Mouse (Mus musculus) ovary, postnatal 10 days (tissue): ENCODE results near the gene Cpxm1.

ENCODE experiments used
- DNase-seq: peaks from one replicate; pipeline ENCODE4 v3.0.0; 2022; ENCODE audit warnings: low spot score

The Cpxm1 gene

DNA sequence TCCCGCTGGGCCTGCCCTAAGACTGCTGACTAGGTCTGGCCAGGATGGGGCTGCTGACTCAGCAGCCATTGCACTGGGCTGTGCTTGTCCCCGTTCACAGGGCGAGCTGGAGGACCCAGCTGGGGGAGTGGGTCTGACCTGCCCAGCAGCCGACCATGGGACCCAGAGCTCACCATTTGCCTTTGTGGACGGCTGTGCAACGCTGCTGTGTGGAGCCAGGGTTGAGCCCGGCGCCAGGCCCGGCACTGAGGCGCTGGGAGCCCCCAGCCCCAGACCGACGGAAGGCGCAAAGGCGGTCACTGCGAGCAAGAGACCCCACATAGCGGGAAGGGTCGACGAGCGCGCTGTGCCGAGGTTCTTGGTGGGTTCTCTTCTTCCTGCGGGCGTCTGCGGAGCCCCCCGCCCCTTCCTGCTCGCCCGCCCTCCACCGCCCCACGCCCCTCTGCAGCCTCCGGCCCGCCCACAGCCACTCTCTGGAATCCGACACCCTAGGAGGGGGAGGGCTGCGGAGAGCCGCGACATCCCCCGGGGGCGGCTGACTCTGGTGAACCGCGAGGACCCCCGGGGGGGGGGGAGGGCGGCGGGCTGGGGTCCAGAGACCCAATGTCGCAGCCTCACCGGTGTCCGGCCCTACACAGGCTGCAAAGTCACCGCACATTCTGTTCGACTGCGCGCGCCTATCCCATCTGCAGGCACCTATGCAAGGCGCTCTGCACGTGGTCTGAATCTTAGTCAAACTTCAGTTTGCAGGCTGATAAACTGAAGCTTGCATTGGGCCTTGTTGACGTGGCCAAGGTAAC is at the start of gene Cpxm1:
Gene Cpxm1 (minus strand): TSS at position 389 of the 800 bp plus-strand sequence.
- DNase-seq: peak; percentile 27

GRCm38 (mm10) chr2:130442162-130442561 is 44.8 kb upstream of the Cpxm1 start:
- DNase-seq: no peak

DNA sequence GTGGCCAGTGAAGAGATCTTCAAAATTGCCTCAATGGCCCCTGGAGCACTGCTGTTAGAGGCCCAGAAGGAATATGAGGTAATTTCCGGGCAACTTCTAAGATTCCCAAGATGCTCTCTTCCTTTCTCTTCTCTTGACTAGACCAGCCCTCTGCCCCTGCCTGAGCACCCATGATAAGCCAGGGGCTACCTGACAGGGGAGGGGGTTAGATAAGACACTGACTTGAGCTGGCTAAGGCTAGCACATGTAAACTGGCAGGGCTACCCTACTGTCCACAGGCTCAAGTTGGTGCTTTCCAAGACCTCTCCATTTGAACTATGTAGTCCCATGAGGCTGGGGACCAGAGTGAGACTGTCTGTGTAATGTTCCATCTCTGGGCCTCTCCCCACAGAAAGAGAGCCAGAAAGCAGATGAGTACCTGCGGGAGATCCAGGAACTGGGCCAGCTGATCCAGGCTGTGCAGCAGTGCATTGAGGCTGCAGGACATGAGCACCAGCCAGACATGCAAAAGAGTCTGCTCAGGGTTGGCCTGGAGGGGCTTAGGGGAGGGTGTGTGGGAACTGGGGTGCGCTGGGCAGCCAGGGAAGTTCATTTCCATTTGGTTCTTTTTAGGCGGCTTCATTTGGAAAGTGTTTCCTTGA is 42.6 kb upstream of the Cpxm1 start:
- DNase-seq: no peak

DNA sequence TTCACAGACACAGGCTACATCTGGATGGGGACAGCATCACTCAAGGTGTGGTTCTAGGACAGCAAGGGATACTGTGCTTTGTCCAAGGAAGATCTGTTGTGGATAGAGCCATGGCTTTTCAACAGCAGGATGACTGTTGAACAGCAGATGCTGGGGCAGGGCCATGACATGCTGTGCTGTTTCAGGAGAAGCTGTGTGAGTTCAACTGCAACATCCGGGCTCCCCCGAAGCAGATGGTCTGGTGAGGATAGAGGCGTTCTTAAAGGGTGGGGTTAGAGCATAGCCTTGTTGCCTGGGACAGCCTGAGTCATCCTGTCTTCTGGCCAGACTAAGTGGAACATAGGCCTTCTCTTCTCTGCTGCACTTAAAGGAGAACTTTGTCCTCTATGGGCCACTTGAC is 41.5 kb upstream of the Cpxm1 start:
- no peak for DNase-seq

DNA sequence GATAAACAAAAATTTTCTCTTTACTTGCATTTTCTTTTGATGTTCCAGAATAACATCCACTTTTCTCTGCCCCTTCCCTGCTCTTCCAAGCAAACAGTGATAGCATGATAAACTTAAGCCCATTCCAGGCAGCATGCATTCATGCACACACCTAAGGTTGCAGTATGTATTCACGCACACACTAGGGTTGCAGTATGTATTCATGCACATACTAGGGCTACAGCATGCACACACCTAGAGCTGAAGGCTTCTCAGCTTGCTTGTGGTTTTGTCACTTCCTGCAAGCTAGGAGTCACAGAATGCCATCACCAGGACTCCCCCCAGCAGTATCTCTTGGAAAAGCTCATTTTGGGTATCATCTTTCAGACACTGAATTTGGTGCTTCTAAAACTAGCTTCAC is 39.4 kb upstream of the Cpxm1 start:
- no peak for DNase-seq

GRCm38 (mm10) chr2:130433152-130433551 is 35.8 kb upstream of the Cpxm1 start:
- DNase-seq: no peak

- no peak for DNase-seq
Observed at GRCm38 (mm10) chr2:130432157-130432556, 34.8 kb upstream of the Cpxm1 start.

DNA sequence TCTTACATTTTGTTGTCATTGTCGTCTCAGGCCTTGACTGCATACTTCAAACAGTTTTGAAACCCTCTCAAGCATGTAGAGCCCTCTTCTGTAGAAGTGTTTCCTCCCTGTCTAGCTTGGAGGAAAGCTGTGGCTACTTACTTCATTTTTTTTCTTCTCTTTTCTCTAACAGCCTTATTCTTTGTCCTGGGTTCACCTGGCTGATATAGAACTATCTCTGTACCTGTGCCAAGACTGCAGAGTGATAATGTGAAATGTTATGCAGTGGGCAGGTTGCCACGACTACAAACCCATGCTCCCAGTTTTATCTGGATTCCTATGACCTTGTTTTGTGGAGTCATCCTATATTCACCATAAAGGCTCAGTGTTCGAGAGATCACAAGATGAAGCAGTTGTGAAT is 33.1 kb upstream of the Cpxm1 start:
- DNase-seq: no peak

DNA sequence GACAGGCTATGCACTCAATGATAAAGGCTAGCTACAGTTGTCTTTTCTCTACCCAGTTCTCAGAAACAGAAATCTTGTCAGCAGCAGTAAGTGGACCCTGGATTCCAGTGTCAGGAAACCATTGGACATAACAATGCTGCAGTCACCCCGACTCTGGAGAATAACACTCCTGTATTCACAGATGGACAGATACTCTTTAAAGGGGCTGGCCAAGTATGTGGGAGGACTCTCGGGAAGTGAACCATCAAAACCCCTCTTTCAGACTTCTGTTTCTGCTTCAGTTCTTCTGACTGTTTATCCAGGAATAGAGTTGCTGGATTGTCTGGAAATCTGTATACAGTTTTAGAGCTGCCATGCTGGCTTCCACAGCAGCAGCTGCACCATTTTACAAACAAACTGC is 32.5 kb upstream of the Cpxm1 start:
- DNase-seq: no peak

GRCm38 (mm10) chr2:130425112-130425511 is 27.7 kb upstream of the Cpxm1 start:
- DNase-seq: no peak

- DNase-seq: peak; percentile 88
Observed at GRCm38 (mm10) chr2:130424126-130424853, 26.9 kb upstream of the Cpxm1 start, which contains the start of the genes Vps16 and Pced1a. Gene Vps16 (plus strand): TSS chr2:130424339. Gene Pced1a (minus strand): TSS chr2:130424701.

DNA sequence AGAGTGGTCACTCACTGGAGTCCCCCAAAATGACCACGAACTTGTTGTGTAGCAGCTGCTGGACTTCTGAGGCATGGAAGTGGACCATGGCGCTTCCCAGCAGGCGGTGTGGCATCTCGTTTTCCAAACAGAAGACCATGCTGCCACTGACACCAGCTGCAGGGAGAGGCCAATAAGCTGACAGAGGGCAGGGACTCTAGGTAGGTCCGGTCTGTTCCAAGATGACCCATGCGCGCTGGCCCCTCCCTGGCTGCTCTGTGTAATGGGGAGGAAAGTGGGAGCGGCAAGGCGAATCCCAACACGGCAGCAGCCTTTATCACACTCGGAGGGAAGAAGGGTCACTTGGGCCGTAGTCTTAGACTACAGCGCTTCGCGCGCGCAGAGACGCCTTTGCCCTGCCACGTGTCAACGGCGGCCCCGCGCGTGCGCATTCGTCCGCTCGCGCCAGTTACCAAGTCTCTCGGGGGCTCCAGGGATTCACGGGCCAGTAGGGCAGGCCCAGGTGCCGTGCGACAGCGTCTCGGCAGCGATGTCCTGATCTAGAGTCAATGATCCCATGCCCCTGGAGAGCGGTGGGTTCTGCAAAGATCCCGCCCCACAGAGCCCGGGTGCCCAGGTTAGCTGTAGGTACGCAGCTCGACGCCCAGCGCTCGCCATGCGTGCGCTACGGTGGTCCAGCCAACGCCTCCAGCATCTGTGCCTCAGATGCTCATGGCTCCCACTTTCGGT is 26.2 kb upstream of the Cpxm1 start:
- DNase-seq: peak; percentile 73

DNA sequence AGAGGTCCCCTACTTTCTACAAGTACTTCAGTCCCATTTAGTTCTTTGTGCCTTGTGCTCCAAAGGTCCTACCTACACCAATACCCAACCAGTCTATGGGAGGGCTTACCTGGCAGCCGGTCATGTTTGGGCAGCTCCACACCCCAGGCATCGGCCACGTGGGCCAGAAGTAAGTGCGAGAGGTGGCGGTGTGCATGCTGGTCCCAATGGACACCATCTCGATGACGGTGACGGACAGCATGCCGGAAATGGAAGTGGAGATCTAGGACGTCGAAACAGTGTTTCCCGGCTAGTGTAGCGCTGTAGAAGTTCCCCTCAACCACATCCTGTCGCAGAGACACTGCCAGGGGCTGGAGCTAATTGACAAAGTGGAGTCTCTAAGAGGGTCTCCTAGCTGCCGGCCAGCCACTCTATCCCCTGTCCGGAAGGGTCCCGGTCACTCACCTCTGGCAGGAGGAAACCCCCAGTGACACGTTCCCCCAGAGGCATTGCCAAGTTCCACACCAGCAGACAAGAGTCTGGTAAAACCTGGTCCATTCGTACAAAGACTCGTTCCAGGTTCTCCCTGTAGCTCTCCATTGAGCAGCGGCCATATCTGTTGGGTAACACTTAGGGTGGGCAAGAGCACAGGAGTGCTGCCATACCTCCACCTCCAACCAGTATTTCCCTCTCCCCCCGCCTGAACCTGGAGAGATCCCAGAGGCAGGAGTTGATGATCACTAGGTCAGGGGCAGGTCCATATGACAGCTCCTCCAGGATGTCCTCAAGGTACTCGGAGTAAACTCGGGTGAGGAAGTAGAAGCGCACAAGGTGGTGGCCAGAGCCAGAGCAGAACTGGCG is 24.6 kb upstream of the Cpxm1 start:
- DNase-seq: no peak

- no peak for DNase-seq
Observed at GRCm38 (mm10) chr2:130414094-130414856, 16.9 kb upstream of the Cpxm1 start.

DNA sequence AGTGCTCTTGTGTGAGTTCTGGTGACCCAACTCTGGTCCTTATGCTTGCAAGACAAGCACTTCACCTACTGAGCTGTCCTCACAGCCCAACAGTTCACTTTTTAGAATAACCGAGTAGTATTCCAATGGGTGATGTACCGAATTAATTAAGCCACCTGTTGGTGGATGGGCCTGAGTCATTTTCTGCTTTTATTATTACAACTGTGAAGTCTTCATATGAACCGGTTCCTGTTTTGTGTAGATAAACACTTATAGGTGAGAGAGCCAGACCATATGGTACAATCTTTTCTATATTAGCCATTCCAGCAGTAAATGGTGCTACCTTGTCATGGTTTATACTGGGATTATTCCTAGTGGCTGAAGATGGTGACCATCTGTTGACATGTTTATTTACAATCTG is 15.4 kb upstream of the Cpxm1 start:
- no peak for DNase-seq

DNA sequence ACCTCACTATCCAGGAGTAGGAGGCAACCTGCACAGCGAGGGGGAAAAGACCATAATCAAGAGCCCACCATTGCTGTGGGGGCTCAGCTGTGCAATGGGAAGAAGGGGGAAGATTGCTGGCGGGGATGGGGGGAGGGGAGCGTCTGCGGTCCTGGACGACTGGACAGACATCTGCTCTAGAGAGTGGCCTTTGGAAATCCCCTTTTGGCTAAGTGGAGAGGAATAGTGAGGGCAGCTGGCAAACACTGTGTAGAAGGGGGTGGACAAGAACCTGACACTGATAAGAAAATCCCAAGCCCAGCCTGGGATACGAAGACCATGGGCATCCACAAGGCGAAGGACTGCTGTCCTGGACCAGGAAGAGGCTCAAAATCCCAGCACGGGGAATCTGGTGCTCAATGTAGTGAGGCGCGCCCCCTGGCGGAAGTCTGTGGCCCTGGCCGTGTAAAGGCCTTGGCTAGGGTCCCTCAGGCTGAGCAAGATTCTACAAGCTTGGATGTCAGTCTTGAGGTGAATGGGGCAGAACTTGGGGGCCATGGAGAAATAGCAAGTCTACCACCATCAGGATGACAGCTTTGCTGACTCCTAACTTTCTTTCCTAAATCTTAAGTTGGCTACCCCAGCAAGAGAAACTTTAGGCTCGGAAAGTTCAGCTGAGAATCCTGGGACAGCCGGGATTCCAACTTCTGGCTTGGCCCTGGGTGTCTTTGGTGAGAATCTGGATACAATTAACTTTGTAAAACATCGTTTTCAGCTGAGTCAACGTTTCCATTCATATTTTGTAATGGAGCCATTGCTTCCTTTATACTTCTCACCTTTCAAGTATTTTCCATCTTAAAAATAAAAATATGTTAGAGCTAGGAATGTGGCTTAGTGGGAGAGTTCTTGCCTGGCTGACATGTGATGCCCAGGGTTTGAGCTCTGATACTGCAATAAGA is 14.5 kb upstream of the Cpxm1 start:
- DNase-seq: peak; percentile 83

DNA sequence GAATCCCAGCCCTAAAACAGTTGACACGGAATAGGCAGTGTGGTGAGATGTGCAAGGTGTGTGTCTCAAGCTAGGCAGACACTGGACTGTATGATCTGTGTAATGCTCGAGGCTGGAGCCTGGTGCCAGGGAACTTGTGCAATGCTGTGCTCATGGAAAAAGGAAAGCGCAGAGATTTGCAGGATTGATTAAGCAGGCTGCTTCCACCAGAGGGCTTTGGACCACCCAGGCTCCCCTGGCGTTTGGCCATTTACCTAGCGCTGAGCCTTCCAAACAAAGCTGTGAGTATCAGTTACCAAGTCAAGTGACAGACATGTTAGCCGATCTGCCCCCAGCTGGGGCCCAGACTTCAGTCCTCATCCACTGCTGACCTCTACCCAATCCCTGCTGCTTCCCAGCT is 10.8 kb upstream of the Cpxm1 start:
- DNase-seq: no peak

DNA sequence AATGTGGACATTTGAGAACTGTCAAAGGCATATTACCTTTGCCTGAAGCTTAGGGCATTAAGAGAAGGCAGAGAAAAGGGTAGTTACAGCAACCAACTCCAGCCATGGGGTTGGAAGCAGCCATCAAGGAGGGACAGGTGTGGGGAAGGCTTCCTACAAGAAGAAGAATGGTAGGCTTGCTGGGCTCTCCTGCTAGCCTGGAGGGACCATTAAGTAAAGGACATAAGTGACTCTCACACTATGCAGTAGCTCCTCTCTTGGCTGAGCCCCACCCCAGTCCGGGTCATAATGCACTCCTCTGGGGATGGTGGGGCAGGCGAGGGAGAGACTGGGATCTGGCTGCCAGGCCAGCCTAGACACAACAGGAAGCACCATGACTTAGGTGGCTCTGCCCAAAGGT is 8.8 kb upstream of the Cpxm1 start, which contains the start of gene Tmem239:
Gene Tmem239 (plus strand): TSS at position 301 of the 400 bp plus-strand sequence.
- no peak for DNase-seq

- DNase-seq: no peak
Observed at GRCm38 (mm10) chr2:130404939-130405338, 7.6 kb upstream of the Cpxm1 start, which contains the start of the genes Gm28372 and 1700020A23Rik. Gene Gm28372 (plus strand): TSS chr2:130405239. Gene 1700020A23Rik (plus strand): TSS chr2:130405259.
